Mouse (Mus musculus): Measurements from ENCODE around the gene Nr1d1. TPM values are rescaled to one million over a fixed set of nuclear protein-coding genes. Genes with fewer than 3 reads are reported as not detected.
A peak's percentile ranks its signal among the peaks of the same experiment; 100 is the strongest.

Gene Nr1d1
- polyA plus RNA-seq, 1 experiment from 2014 or later, result 1.9 TPM

DNA sequence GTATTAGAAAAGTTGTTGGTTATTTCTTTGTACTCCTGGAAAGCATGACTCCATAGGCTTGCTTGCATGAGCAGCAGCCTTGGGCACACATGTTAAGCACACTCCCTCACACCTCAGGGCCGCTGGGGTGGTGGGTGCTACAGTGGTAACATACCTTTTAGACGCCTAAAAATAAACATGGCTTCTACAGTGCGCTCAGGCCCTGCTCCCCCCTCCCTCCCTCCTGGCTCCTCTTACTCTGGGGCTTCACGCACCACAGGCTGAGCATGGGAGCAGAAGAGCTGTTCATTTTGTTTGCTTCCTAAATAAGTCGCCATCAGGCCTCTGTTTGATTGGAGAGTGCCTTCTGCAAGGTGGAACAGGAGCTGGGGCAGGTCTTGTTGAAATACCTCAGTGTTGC, 22.2 kb upstream of the Nr1d1 start:
- DNase-seq (ENCODE audit: low spot score), result no peak
- 16% methylated on average over 5 of the region's 5 CpGs for WGBS

DNA sequence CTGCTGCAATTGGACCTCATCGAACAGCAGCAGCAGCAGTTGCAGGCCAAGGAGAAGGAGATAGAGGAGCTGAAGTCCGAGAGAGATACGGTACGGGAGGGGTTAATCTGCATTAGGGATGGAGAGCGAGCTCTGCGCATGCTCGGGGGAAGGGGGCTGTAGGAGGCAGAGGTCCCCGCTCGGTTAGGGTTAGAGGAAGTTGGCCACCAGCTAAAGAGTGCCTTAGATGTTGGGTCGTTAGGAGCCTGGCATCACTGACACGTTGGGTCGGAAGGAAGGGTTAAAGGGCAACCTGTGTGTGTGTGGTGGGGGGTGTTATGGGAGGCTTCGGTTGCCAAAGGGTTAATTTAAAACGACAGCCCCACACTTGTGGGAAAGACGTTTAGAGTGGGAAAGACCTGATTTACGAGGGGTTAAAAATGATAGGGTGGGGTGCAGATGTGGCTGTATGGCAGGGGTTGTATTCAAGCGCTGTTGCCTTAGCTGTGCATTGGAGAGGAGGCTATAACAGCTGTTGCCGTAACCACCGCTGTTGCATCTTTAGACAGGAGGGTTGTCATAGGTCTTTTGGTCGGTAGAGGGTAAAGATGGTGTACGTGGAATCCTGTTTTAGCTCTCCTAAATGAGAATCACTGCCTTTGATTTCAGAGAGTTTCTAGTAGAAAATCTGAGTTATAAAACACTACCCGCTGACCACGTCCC, 21.5 kb upstream of the Nr1d1 start:
- H3K4me2 ChIP-seq (ENCODE audit: low read depth), result peak overlapping the region; percentile 95
- peaks cover 21% of the 10 kb centered on the region for H3K4me1 ChIP-seq (ENCODE audit: control insufficient read depth, insufficient read depth, low read length)
- no peaks in the 10 kb centered on the region for H3K27me3 ChIP-seq (ENCODE audit: control insufficient read depth, insufficient read depth, low read length)
- ATAC-seq (ENCODE audit: insufficient read depth, low FRiP score, low TSS enrichment) (peak; percentile 31; the same call in 1 of the 2 replicates), DNase-seq (ENCODE audit: low spot score) (peak; percentile 79)
- H3K36me3 ChIP-seq (ENCODE audit: control insufficient read depth, insufficient read depth, low read length), result peaks cover 10% of the 10 kb centered on the region; the same call in 1 of the 2 replicates
- H3K9ac ChIP-seq (ENCODE audit: low read length), result peak overlapping the region; percentile 99
- H3K27ac ChIP-seq (ENCODE audit: low read depth, low read length), result peak overlapping the region; percentile 99
- H3K9me3 ChIP-seq (ENCODE audit: control insufficient read depth, low read length), result no peaks in the 10 kb centered on the region
- 4% methylated on average over 23 of the region's 23 CpGs for WGBS
- peak overlapping the region; percentile 100 for H3K4me3 ChIP-seq (ENCODE audit: low read depth, low read length)

More for the DNA sequence above, 22.2 kb upstream of the Nr1d1 start:
- ATAC-seq (ENCODE audit: insufficient read depth, low FRiP score, low TSS enrichment), result no peak
- H3K4me3 ChIP-seq (ENCODE audit: low read depth, low read length), result peak overlapping the region; percentile 100
- H3K27ac ChIP-seq (ENCODE audit: low read depth, low read length), result no peak overlapping the region
- H3K9ac ChIP-seq (ENCODE audit: low read length), result peak overlapping the region; percentile 99
- peak overlapping the region; percentile 95 for H3K4me2 ChIP-seq (ENCODE audit: low read depth)
- no peaks in the 10 kb centered on the region for H3K9me3 ChIP-seq (ENCODE audit: control insufficient read depth, low read length)
- H3K27me3 ChIP-seq (ENCODE audit: control insufficient read depth, insufficient read depth, low read length), result no peaks in the 10 kb centered on the region
- peaks cover 13% of the 10 kb centered on the region; the same call in 1 of the 2 replicates for H3K36me3 ChIP-seq (ENCODE audit: control insufficient read depth, insufficient read depth, low read length)
- H3K4me1 ChIP-seq (ENCODE audit: control insufficient read depth, insufficient read depth, low read length), result peaks cover 21% of the 10 kb centered on the region

DNA sequence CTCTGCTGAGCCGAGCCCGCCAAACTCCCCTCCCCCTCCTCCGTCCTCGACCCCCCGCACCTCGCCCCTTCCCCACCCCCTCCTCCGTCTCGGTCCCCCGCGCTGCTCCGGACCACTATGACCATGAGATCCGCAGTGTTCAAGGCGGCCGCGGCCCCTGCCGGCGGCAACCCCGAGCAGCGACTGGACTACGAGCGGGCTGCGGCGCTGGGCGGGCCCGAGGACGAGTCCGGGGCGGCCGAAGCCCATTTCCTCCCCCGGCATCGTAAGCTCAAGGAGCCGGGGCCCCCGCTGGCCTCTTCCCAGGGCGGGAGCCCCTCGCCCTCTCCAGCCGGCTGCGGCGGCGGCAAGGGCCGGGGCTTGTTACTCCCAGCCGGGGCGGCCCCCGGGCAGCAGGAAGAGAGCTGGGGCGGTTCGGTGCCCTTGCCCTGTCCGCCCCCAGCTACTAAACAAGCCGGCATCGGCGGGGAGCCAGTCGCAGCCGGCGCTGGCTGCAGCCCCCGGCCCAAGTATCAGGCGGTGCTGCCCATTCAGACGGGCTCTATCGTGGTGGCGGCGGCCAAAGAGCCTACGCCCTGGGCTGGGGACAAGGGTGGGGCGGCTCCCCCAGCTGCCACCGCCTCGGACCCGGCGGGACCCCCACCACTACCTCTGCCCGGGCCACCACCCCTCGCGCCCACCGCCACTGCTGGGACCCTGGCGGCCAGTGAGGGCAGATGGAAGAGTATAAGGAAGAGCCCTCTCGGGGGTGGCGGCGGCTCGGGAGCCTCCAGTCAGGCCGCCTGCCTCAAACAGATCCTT, 20.8 kb upstream of the Nr1d1 start:
- DNase-seq (ENCODE audit: low spot score) (peak; percentile 68), ATAC-seq (ENCODE audit: insufficient read depth, low FRiP score, low TSS enrichment) (peak; percentile 41)
- H3K4me1 ChIP-seq (ENCODE audit: control insufficient read depth, insufficient read depth, low read length), result peaks cover 21% of the 10 kb centered on the region
- H3K27me3 ChIP-seq (ENCODE audit: control insufficient read depth, insufficient read depth, low read length), result no peaks in the 10 kb centered on the region
- H3K9me3 ChIP-seq (ENCODE audit: control insufficient read depth, low read length), result no peaks in the 10 kb centered on the region
- H3K36me3 ChIP-seq (ENCODE audit: control insufficient read depth, insufficient read depth, low read length), result peaks cover 8% of the 10 kb centered on the region; the same call in 1 of the 2 replicates
- H3K27ac ChIP-seq (ENCODE audit: low read depth, low read length), result peak overlapping the region; percentile 99
- H3K4me2 ChIP-seq (ENCODE audit: low read depth), result peak overlapping the region; percentile 95
- peak overlapping the region; percentile 100 for H3K4me3 ChIP-seq (ENCODE audit: low read depth, low read length)
- under 1% methylated on average over 59 of the region's 74 CpGs for WGBS
- peak overlapping the region; percentile 99 for H3K9ac ChIP-seq (ENCODE audit: low read length)

DNA sequence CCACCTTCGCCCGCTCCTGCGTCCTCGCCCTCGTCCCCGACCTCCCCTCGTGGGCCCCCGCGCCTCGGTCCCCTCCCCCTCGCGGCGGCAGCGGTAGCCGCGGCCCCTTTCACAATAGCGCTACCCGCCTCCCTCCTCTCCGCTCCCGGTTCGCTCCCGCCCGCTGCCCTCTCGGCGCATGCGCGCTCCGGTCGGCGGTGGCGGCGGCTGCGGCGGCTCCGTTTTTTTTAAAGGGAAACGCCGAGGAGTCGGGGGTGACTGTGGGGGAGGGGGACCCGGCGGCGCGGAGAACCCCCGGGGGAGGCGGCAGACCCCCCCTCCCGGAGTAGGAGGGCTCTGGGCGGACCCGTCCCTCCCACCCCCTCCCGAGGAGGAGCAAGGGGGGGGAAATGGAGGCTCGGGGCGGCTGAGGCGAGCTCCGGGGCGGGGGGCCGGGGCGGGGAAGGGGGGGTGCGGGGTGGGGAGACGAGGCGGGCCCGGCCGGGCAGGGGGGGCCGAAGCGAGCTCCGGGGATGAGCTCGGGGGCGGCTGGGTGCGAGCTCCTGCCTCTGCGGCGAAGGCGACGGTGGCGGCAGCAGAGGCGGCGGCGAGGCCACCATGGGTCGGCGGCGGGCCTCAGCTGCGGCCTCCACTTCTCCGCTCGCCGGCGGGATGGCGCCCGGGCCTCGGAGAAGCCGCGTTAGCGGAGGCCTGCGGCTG, 20.0 kb upstream of the Nr1d1 start, which contains the start of gene Msl1:
Gene Msl1, plus strand, starts transcription at position 502 of the 699 bp plus-strand sequence.
- Histone ChIP-seq H3K27ac (ENCODE audit: low read depth, low read length) (peak within 1 kb of the TSS; percentile 99), H3K9ac (ENCODE audit: low read length) (peak within 1 kb of the TSS; percentile 99), H3K4me1 (ENCODE audit: control insufficient read depth, insufficient read depth, low read length) (peaks cover 21% of the 10 kb centered on the region), H3K4me3 (ENCODE audit: low read depth, low read length) (peak within 1 kb of the TSS; percentile 100), H3K36me3 (ENCODE audit: control insufficient read depth, insufficient read depth, low read length) (peaks cover 2% of the 10 kb centered on the region; the same call in 1 of the 2 replicates), H3K4me2 (ENCODE audit: low read depth) (peak within 1 kb of the TSS; percentile 95), H3K9me3 (ENCODE audit: control insufficient read depth, low read length) (no peaks in the 10 kb centered on the region), H3K27me3 (ENCODE audit: control insufficient read depth, insufficient read depth, low read length) (no peaks in the 10 kb centered on the region)
- 0% methylated on average over 41 of the region's 89 CpGs for WGBS
- DNase-seq (ENCODE audit: low spot score) (peak; percentile 92), ATAC-seq (ENCODE audit: insufficient read depth, low FRiP score, low TSS enrichment) (peak; percentile 53)

DNA sequence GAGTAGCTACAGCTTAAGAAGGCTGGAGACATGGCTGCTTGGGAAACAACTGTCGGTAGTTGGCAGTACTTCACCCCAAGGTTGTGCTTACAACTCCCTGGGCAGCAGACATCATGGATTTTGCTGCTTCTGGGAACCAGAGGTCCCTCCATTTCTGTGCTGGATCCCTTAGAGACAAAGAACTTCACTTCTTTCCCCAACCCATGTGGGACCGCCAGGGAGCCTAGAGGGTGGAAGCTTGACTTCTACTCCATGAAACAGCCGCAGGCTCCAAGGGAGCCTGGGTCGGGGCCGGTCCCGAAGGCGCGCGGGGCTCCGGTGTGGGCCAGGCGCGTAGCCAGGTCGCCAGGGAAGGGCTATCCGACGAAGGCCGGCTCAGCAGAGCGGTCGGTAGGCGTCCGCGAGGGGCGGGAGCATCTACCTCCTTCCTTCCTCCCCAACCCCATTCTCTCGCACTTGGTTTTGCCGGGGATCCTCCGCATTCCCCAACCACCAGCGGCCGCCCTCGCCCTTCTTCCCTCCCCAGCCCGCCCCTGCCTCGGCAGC, 19.4 kb upstream of the Nr1d1 start:
- WGBS, result under 1% methylated on average over 23 of the region's 30 CpGs
- peaks cover 21% of the 10 kb centered on the region for H3K4me1 ChIP-seq (ENCODE audit: control insufficient read depth, insufficient read depth, low read length)
- ATAC-seq (ENCODE audit: insufficient read depth, low FRiP score, low TSS enrichment), result peak; percentile 58; the same call in 1 of the 2 replicates

DNA sequence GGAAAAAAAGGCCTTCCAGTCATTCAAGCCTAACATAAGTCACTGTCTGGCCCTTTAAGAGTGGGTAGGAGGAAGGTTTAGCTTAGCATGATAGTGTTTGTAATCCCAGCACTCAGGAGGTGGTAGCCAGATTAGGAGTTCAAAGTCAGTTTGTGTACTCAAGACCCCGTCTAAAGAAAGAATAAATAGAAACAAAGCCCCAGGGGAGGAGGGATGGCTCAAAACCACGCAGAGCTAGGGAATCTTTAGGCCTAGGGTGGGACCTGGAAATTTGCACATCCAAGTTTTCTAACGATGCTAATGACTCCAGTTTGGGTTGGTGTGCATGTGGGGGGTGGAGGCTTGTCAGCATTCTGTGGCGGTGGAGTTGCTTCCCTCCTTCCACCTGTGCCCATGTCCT, 16.9 kb upstream of the Nr1d1 start:
- Histone ChIP-seq H3K27me3 (ENCODE audit: control insufficient read depth, insufficient read depth, low read length) (no peaks in the 10 kb centered on the region), H3K4me2 (ENCODE audit: low read depth) (no peak overlapping the region), H3K36me3 (ENCODE audit: control insufficient read depth, insufficient read depth, low read length) (no peaks in the 10 kb centered on the region), H3K9ac (ENCODE audit: low read length) (no peak overlapping the region), H3K4me3 (ENCODE audit: low read depth, low read length) (no peak overlapping the region), H3K4me1 (ENCODE audit: control insufficient read depth, insufficient read depth, low read length) (peaks cover 7% of the 10 kb centered on the region), H3K27ac (ENCODE audit: low read depth, low read length) (no peak overlapping the region), H3K9me3 (ENCODE audit: control insufficient read depth, low read length) (no peaks in the 10 kb centered on the region)
- ATAC-seq (ENCODE audit: insufficient read depth, low FRiP score, low TSS enrichment) (no peak), DNase-seq (ENCODE audit: low spot score) (no peak)
- WGBS, result 24% methylated on average over 4 of the region's 4 CpGs

More for the DNA sequence above, 19.4 kb upstream of the Nr1d1 start:
- Histone ChIP-seq H3K27me3 (ENCODE audit: control insufficient read depth, insufficient read depth, low read length) (no peaks in the 10 kb centered on the region), H3K9ac (ENCODE audit: low read length) (peak overlapping the region; percentile 99), H3K9me3 (ENCODE audit: control insufficient read depth, low read length) (no peaks in the 10 kb centered on the region), H3K4me2 (ENCODE audit: low read depth) (peak overlapping the region; percentile 95), H3K4me3 (ENCODE audit: low read depth, low read length) (peak overlapping the region; percentile 100), H3K27ac (ENCODE audit: low read depth, low read length) (peak overlapping the region; percentile 99), H3K36me3 (ENCODE audit: control insufficient read depth, insufficient read depth, low read length) (no peaks in the 10 kb centered on the region)
- DNase-seq (ENCODE audit: low spot score), result no peak

DNA sequence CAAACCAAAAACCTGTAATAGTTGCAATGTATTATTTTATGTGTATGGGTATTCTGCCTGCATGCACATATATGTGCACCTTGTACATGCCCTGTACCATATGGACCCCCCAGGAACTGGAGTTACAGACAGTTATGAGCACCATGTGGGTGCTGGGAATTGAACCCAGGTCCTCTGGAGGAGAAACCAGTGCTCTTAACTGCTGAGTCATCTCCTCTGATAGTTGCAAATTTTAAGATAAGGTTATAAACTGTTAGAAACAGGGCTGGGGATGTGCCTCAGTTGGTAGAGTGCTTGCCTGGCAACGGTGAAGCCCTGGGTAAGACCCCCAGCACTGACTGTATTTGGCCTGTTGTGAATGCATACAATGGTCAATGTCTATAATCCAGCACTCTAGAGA, 16.3 kb upstream of the Nr1d1 start:
- DNase-seq (ENCODE audit: low spot score) (no peak), ATAC-seq (ENCODE audit: insufficient read depth, low FRiP score, low TSS enrichment) (no peak)
- peaks cover 10% of the 10 kb centered on the region for H3K4me1 ChIP-seq (ENCODE audit: control insufficient read depth, insufficient read depth, low read length)

DNA sequence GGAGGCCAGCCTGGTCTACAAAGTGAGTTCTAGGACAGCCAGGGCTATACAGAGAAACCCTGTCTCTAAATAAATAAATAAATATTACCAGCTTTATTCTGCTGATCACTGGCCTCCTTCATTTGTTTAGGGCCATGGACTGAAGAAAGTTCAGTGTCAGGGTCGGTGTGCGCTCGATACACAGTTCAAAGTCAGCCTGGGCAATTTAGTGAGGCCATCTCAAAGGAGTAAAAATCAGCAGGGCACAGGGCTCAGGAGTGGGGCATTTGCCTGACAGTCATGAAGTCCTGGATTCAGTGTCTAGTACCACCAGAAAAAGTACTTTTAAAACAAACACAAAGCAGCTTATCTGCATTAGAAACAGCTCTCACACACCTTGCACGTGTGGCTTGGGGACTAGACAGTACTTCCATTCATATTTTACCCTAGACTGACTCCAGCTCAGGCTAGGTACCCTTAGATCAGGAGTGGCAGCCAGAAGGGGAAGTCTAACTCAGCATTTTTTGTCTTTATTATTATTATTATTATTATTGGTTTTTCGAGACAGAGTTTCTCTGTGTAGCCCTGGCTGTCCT, 15.6 kb upstream of the Nr1d1 start:
- WGBS, result 88% methylated on average over 5 of the region's 5 CpGs
- no peak overlapping the region for H3K27ac ChIP-seq (ENCODE audit: low read depth, low read length)
- no peak overlapping the region for H3K4me3 ChIP-seq (ENCODE audit: low read depth, low read length)
- H3K9me3 ChIP-seq (ENCODE audit: control insufficient read depth, low read length), result no peaks in the 10 kb centered on the region
- ATAC-seq (ENCODE audit: insufficient read depth, low FRiP score, low TSS enrichment) (no peak), DNase-seq (ENCODE audit: low spot score) (no peak)
- H3K4me1 ChIP-seq (ENCODE audit: control insufficient read depth, insufficient read depth, low read length), result peaks cover 13% of the 10 kb centered on the region
- no peaks in the 10 kb centered on the region for H3K36me3 ChIP-seq (ENCODE audit: control insufficient read depth, insufficient read depth, low read length)
- H3K4me2 ChIP-seq (ENCODE audit: low read depth), result no peak overlapping the region
- no peaks in the 10 kb centered on the region for H3K27me3 ChIP-seq (ENCODE audit: control insufficient read depth, insufficient read depth, low read length)
- H3K9ac ChIP-seq (ENCODE audit: low read length), result no peak overlapping the region

More for the DNA sequence above, 16.3 kb upstream of the Nr1d1 start:
- Histone ChIP-seq H3K36me3 (ENCODE audit: control insufficient read depth, insufficient read depth, low read length) (no peaks in the 10 kb centered on the region), H3K27ac (ENCODE audit: low read depth, low read length) (no peak overlapping the region), H3K9ac (ENCODE audit: low read length) (no peak overlapping the region), H3K27me3 (ENCODE audit: control insufficient read depth, insufficient read depth, low read length) (no peaks in the 10 kb centered on the region), H3K4me2 (ENCODE audit: low read depth) (no peak overlapping the region), H3K4me3 (ENCODE audit: low read depth, low read length) (no peak overlapping the region), H3K9me3 (ENCODE audit: control insufficient read depth, low read length) (no peaks in the 10 kb centered on the region)
- WGBS, result 80% methylated on average over 1 of the region's 1 CpGs
